Mouse (Mus musculus): ENCODE data around the gene Ltbp1.

The Ltbp1 gene

GRCm38 (mm10) chr17:75005281-75005684 is at the start of gene Ltbp1:
Gene Ltbp1, plus strand, starts transcription at chr17:75005568.
- no peak for DNase-seq (ENCODE audit: low spot score in 2 of 2)

GRCm38 (mm10) chr17:74959481-74960245 is 45.7 kb upstream of the Ltbp1 start:
- no peak for DNase-seq (ENCODE audit: low spot score in 2 of 2)

GRCm38 (mm10) chr17:74963222-74963621 is 42.1 kb upstream of the Ltbp1 start:
- no peak for DNase-seq (ENCODE audit: low spot score in 2 of 2)

GRCm38 (mm10) chr17:74963861-74964260 is 41.5 kb upstream of the Ltbp1 start:
- DNase-seq (ENCODE audit: low spot score in 2 of 2), result no peak

- no peak for DNase-seq (ENCODE audit: low spot score in 2 of 2)
Observed at GRCm38 (mm10) chr17:74967298-74967848, 38.0 kb upstream of the Ltbp1 start.

GRCm38 (mm10) chr17:74968152-74968712 is 37.1 kb upstream of the Ltbp1 start:
- no peak for DNase-seq (ENCODE audit: low spot score in 2 of 2)

GRCm38 (mm10) chr17:74968738-74969271 is 36.6 kb upstream of the Ltbp1 start:
- no peak for DNase-seq (ENCODE audit: low spot score in 2 of 2)

- DNase-seq (ENCODE audit: low spot score in 2 of 2), result no peak
Observed at GRCm38 (mm10) chr17:74975192-74975591, 30.2 kb upstream of the Ltbp1 start.

GRCm38 (mm10) chr17:74976167-74976985 is 29.0 kb upstream of the Ltbp1 start:
- no peak for DNase-seq (ENCODE audit: low spot score in 2 of 2)

GRCm38 (mm10) chr17:74979767-74980166 is 25.6 kb upstream of the Ltbp1 start:
- DNase-seq (ENCODE audit: low spot score in 2 of 2), result no peak

GRCm38 (mm10) chr17:74981703-74982102 is 23.7 kb upstream of the Ltbp1 start:
- no peak for DNase-seq (ENCODE audit: low spot score in 2 of 2)

- no peak for DNase-seq (ENCODE audit: low spot score in 2 of 2)
Observed at GRCm38 (mm10) chr17:74982880-74983279, 22.5 kb upstream of the Ltbp1 start.

GRCm38 (mm10) chr17:74984071-74984470 is 21.3 kb upstream of the Ltbp1 start:
- no peak for DNase-seq (ENCODE audit: low spot score in 2 of 2)

- no peak for DNase-seq (ENCODE audit: low spot score in 2 of 2)
Observed at GRCm38 (mm10) chr17:74984681-74985080, 20.7 kb upstream of the Ltbp1 start.

- no peak for DNase-seq (ENCODE audit: low spot score in 2 of 2)
Observed at GRCm38 (mm10) chr17:74987067-74987466, 18.3 kb upstream of the Ltbp1 start.

GRCm38 (mm10) chr17:74989691-74990090 is 15.7 kb upstream of the Ltbp1 start:
- DNase-seq (ENCODE audit: low spot score in 2 of 2), result no peak

- no peak for DNase-seq (ENCODE audit: low spot score in 2 of 2)
Observed at GRCm38 (mm10) chr17:74990561-74990960, 14.8 kb upstream of the Ltbp1 start.

- DNase-seq (ENCODE audit: low spot score in 2 of 2), result peak in 1 of 2 experiments; percentile 22
Observed at GRCm38 (mm10) chr17:74993726-74994581, 11.4 kb upstream of the Ltbp1 start.

GRCm38 (mm10) chr17:74994582-74994893 is 10.8 kb upstream of the Ltbp1 start:
- DNase-seq (ENCODE audit: low spot score in 2 of 2), result no peak

- DNase-seq (ENCODE audit: low spot score in 2 of 2), result no peak
Observed at GRCm38 (mm10) chr17:74995266-74995665, 10.1 kb upstream of the Ltbp1 start.

- no peak for DNase-seq (ENCODE audit: low spot score in 2 of 2)
Observed at GRCm38 (mm10) chr17:75000066-75000465, 5.3 kb upstream of the Ltbp1 start.
